Comparison of ENCODE assay signal across 8 mouse cellular contexts in genomic region chr19:7311306-7311705, GRCm38 (mm10). TPM values are rescaled to one million over a fixed set of nuclear protein-coding genes. Genes with fewer than 3 reads are reported as not detected.
A peak's percentile ranks its signal among the peaks of the same experiment; 100 is the strongest.
DNase-seq lines count a peak whose midpoint lies in the region; ATAC-seq lines count a peak whose summit lies in the region.

No protein-coding gene starts in this region.

- no peaks in the 10 kb centered on the region for H3K36me3 ChIP-seq in kidney, embryonic 16.5 days (ENCODE audit: insufficient read depth, low read length)
- H3K36me3 ChIP-seq in liver, embryonic 16.5 days (ENCODE audit: control insufficient read depth, insufficient read depth): no peaks in the 10 kb centered on the region

- no peaks in the 10 kb centered on the region for H3K27me3 ChIP-seq in kidney, embryonic 16.5 days (ENCODE audit: insufficient read depth, low read length)
- H3K27me3 ChIP-seq in liver, embryonic 16.5 days (ENCODE audit: control insufficient read depth, insufficient read depth, low read depth, low read length): no peaks in the 10 kb centered on the region

- peak overlapping the region; percentile 88 for H3K27ac ChIP-seq in kidney, embryonic 16.5 days (ENCODE audit: low read length)
- H3K27ac ChIP-seq in liver, embryonic 16.5 days (ENCODE audit: low read length): peak overlapping the region; percentile 43; the same call in 1 of the 2 replicates

- H3K4me1 ChIP-seq in kidney, embryonic 16.5 days (ENCODE audit: insufficient read depth, low read length): peaks cover 82% of the 10 kb centered on the region
- H3K4me1 ChIP-seq in liver, embryonic 16.5 days (ENCODE audit: control insufficient read depth, low read depth, low read length): peaks cover 71% of the 10 kb centered on the region

- H3K4me2 ChIP-seq in kidney, embryonic 16.5 days (replicated peaks; ENCODE audit: low read depth, low read length): peak overlapping the region; percentile 5; the same call in 1 of the 2 replicates
- H3K4me2 ChIP-seq in liver, embryonic 16.5 days (ENCODE audit: low read depth, low read length): peak overlapping the region; percentile 26; the same call in 1 of the 2 replicates

- WGBS in kidney, embryonic 16.5 days: 50% methylated on average over 10 of the region's 10 CpGs
- 29% methylated on average over 10 of the region's 10 CpGs for WGBS in liver, embryonic 16.5 days (ENCODE audit: insufficient replicate concordance)

- DNase-seq in kidney, postnatal 10 days: no peak
- peak; percentile 87 for DNase-seq in cerebellum, adult 11-12 months
- DNase-seq in heart, adult 9 months (ENCODE audit: low spot score in 2 of 2): peak; percentile 63
- no peak for DNase-seq in layer of hippocampus, postnatal 36 days
- DNase-seq in embryo, embryonic 9.5 days (ENCODE audit: extremely low spot score): no peak
- no peak for DNase-seq in right cerebral cortex, postnatal 14 days

- ATAC-seq in kidney, embryonic 16.5 days (ENCODE audit: low FRiP score, low TSS enrichment): no peak
- no peak for ATAC-seq in liver, embryonic 16.5 days (ENCODE audit: low read depth)

- H3K9me3 ChIP-seq in kidney, embryonic 16.5 days (ENCODE audit: low read length): no peaks in the 10 kb centered on the region
- no peaks in the 10 kb centered on the region for H3K9me3 ChIP-seq in liver, embryonic 16.5 days (replicated peaks; ENCODE audit: control insufficient read depth, low read length)

- H3K4me3 ChIP-seq in kidney, embryonic 16.5 days (ENCODE audit: low read length): no peak overlapping the region
- no peak overlapping the region for H3K4me3 ChIP-seq in liver, embryonic 16.5 days (ENCODE audit: low read depth, low read length)

- peak overlapping the region; percentile 34 for H3K9ac ChIP-seq in kidney, embryonic 16.5 days (replicated peaks; ENCODE audit: low read length)
- no peak overlapping the region for H3K9ac ChIP-seq in liver, embryonic 16.5 days (ENCODE audit: low read depth, low read length)

RNA-seq across cellular contexts. Expression of gene Mark2, which starts 30.4 kb away (rescaled TPM):
- polyA plus RNA-seq in kidney, embryonic 16.5 days (2015; fragmentation: Nextera tagmentation; extraction: Ambion mirVana): 40.6 and 44.9 TPM in 2 replicates
- polyA plus RNA-seq in liver, embryonic 16.5 days (2015; fragmentation: Nextera tagmentation; extraction: Ambion mirVana): 13.8 and 15.3 TPM in 2 replicates
- 100 to 1,000 TPM; 111 to 118 TPM for total RNA-seq in layer of hippocampus, postnatal 36 days (2021)

RNA-seq across cellular contexts. Expression of gene Rcor2, which starts 44.2 kb away (rescaled TPM):
- 8.7 and 10.8 TPM in 2 replicates for polyA plus RNA-seq in kidney, embryonic 16.5 days (2015; fragmentation: Nextera tagmentation; extraction: Ambion mirVana)
- 0.27 and 0.47 TPM in 2 replicates for polyA plus RNA-seq in liver, embryonic 16.5 days (2015; fragmentation: Nextera tagmentation; extraction: Ambion mirVana)
- 10 to 100 TPM; 17.5 to 18.7 TPM for total RNA-seq in layer of hippocampus, postnatal 36 days (2021)

Comparison
In these comparisons a context has a peak if more than half of its experiments do, and no peak if none do; other contexts are left out.
1. DNase-seq: peak in cerebellum, adult 11-12 months (single experiment) and heart, adult 9 months (2 of 2); none in kidney, postnatal 10 days (single experiment), layer of hippocampus, postnatal 36 days (0 of 2), embryo, embryonic 9.5 days (single experiment) and right cerebral cortex, postnatal 14 days (single experiment).